Mouse (Mus musculus) cerebellum, adult 2 months (tissue): ENCODE data around the gene Amigo1. TPM values are rescaled to one million over a fixed set of nuclear protein-coding genes. Genes with fewer than 3 reads are reported as not detected.

Experiments
- DNase-seq, 2 experiments: peaks; one replicate each; pipeline ENCODE4 v3.0.0; 2021
- H3K27ac ChIP-seq: fragments of 200-500 bp; 2 replicates; pipeline ENCODE4 v1.5.1; 2012; ENCODE audit warnings: low read length, control low read depth, inconsistent platforms; ENCODE audit not compliant: insufficient read depth
- H3K27me3 ChIP-seq: fragments of 200-500 bp; 2 replicates; pipeline ENCODE4 v1.6.1; 2012; ENCODE audit warnings: inconsistent platforms, mild to moderate bottlenecking, low read length, moderate library complexity; ENCODE audit not compliant: control insufficient read depth, insufficient read depth
- H3K4me1 ChIP-seq: fragments of 200-500 bp; 2 replicates; pipeline ENCODE4 v1.6.1; 2011; ENCODE audit warnings: low read length; ENCODE audit not compliant: control insufficient read depth, insufficient read depth
- H3K4me3 ChIP-seq: fragments of 200-500 bp; replicated peaks from 2 replicates; pipeline ENCODE3; 2011; ENCODE audit warnings: mild to moderate bottlenecking, low read depth, low read length, control low read depth; ENCODE audit not compliant: insufficient read depth
- CTCF ChIP-seq: fragments of 200-500 bp; IDR thresholded peaks from 2 replicates; pipeline ENCODE4 v1.5.1; 2011; ENCODE audit warnings: low read depth, mild to moderate bottlenecking, control low read depth, low read length, moderate library complexity, borderline replicate concordance; ENCODE audit not compliant: insufficient read depth
- POLR2A ChIP-seq: fragments of 200-500 bp; IDR thresholded peaks from 2 replicates; pipeline ENCODE4 v1.6.1; 2011; ENCODE audit warnings: low read length, control low read depth, borderline replicate concordance; ENCODE audit not compliant: insufficient read depth
- WGBS: fragments of 180-500 bp; shearing (Covaris S2); methylation state at CpG from one replicate; pipeline ENCODE4 v1.1.7; 2018; 5-methylcytosine and 5-hydroxymethylcytosine counted together
- polyA plus RNA-seq: library from polyadenylated mRNA; depleted of rRNA; stranded (reverse); fragments of >200 nt; gene quantifications from 2 replicates; pipeline ENCODE4 v1.2.3, GENCODE M21; 2012

The Amigo1 gene
- polyA plus RNA-seq, 1 experiment = 50.8 TPM

- Histone ChIP-seq H3K27me3 (no peaks in the 10 kb centered on the region), H3K4me1 (peaks cover 8% of the 10 kb centered on the region), H3K4me3 (peak overlapping the region; percentile 27), H3K27ac (peak overlapping the region; percentile 19)
- WGBS = 21% methylated on average over 14 of the region's 14 CpGs
- DNase-seq = peak; percentile 64 to 72
- TF ChIP-seq POLR2A (no peak), CTCF (no peak)
These were observed 11.2 kb upstream of the Amigo1 start for GRCm38 (mm10) chr3:108174672-108175531.

- Histone ChIP-seq H3K27me3 (no peaks in the 10 kb centered on the region), H3K27ac (no peak overlapping the region), H3K4me3 (no peak overlapping the region), H3K4me1 (peaks cover 8% of the 10 kb centered on the region)
- TF ChIP-seq CTCF (no peak), POLR2A (no peak)
- DNase-seq = no peak
- 56% methylated on average over 7 of the region's 7 CpGs for WGBS
These were observed 7.1 kb upstream of the Amigo1 start for GRCm38 (mm10) chr3:108178756-108179715.

DNA sequence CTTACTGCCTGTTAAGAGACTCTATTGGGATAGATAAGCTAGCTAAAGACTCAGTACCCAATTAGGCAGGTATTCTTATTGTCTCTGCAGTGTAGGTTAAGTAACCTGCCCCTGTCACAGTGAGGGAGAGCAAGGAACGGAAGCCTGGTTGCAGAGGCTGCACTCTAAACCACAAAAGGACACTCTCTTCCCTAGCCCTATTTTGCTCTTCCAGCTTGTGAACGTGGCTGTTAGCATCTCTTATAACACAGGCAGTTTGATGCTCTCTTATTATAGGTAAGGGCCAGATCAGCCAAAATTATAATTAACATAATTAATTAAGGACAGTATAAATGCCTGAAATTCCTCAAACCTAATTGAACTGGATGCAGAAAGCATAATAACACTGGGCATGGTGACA is 5.6 kb upstream of the Amigo1 start:
- DNase-seq = no peak
- no peak for TF ChIP-seq CTCF
- TF ChIP-seq POLR2A = no peak
- Histone ChIP-seq H3K4me1 (peaks cover 3% of the 10 kb centered on the region; the same call in 1 of the 2 replicates), H3K27me3 (no peaks in the 10 kb centered on the region), H3K4me3 (no peak overlapping the region), H3K27ac (no peak overlapping the region)
- WGBS = 56% methylated on average over 2 of the region's 2 CpGs

- WGBS = 83% methylated on average over 3 of the region's 3 CpGs
- TF ChIP-seq CTCF (no peak), POLR2A (no peak)
These were observed 1.4 kb upstream of the Amigo1 start for GRCm38 (mm10) chr3:108184742-108185141.

GRCm38 (mm10) chr3:108185460-108186097 is 556 bp upstream of the Amigo1 start:
- H3K4me3 ChIP-seq = peak overlapping the region; percentile 87
- WGBS = 4% methylated on average over 16 of the region's 16 CpGs
- H3K4me1 ChIP-seq = peaks cover 34% of the 10 kb centered on the region
- H3K27ac ChIP-seq = no peak overlapping the region
- DNase-seq = peak in 1 of 2 experiments; percentile 22
- no peaks in the 10 kb centered on the region for H3K27me3 ChIP-seq
- no peak for TF ChIP-seq CTCF
- TF ChIP-seq POLR2A = no peak

More at GRCm38 (mm10) chr3:108184742-108185141, 1.4 kb upstream of the Amigo1 start:
- Histone ChIP-seq H3K4me1 (peaks cover 27% of the 10 kb centered on the region), H3K27me3 (no peaks in the 10 kb centered on the region), H3K4me3 (no peak overlapping the region), H3K27ac (no peak overlapping the region)
- DNase-seq = no peak

DNA sequence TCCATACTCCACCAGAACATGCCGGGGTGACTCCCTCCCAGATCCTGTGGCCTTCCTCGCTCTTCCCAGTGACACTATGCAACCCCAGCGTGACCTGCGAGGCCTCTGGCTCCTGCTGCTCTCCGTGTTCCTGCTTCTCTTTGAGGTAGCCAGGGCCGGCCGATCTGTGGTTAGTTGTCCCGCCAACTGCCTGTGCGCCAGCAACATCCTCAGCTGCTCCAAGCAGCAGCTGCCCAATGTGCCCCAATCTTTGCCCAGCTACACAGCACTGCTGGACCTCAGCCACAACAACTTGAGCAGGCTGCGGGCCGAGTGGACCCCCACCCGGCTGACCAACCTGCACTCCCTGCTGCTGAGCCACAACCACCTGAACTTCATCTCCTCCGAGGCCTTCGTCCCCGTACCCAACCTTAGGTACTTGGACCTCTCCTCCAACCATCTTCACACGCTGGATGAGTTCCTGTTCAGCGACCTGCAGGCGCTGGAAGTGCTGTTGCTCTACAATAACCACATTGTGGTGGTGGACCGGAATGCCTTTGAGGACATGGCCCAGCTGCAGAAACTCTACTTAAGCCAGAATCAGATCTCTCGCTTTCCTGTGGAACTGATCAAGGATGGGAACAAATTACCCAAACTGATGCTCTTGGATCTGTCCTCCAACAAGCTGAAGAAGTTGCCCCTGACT is 1.1 kb downstream of the Amigo1 start:
- Histone ChIP-seq H3K4me3 (peak overlapping the region; percentile 87), H3K4me1 (peaks cover 34% of the 10 kb centered on the region), H3K27ac (no peak overlapping the region), H3K27me3 (no peaks in the 10 kb centered on the region)
- DNase-seq = peak; percentile 26 to 40
- WGBS = 24% methylated on average over 20 of the region's 20 CpGs
- TF ChIP-seq POLR2A (no peak), CTCF (no peak)
